Mouse (Mus musculus): Measurements from ENCODE around the gene Fxyd6.

DNA sequence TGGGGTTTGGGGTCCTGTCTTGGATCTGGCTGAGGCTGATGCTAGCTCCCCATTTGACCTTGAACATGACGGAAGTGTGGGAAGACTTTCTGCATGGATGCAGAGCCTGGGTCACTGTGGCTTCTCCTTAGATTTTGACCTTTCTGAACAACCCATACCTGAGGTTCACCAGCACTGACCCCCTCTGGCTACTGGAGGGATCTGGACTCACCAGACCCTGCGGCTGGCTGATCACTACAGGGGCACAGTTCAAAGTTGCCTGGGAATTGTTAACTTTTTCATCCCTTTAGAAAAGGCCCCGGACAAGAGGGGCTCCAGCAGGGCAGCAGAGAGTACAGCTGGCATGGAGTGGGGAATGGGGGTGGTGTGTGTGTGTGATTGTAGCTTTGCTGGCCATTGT, 36.8 kb downstream of the Fxyd6 start:
- no peak for TF ChIP-seq TAL1 (IDR thresholded peaks at IDR 0.05; ENCODE audit: low read length)
- no peak for TF ChIP-seq GATA1 (IDR thresholded peaks at IDR 0.05; ENCODE audit: low read length)
